Mouse (Mus musculus) lung, adult 2 months (tissue): Measurements from ENCODE around the gene Atf7. TPM values are rescaled to one million over a fixed set of nuclear protein-coding genes. Genes with fewer than 3 reads are reported as not detected.

Source experiments
- DNase-seq: peaks from one replicate; pipeline ENCODE4 v3.0.0; 2022
- H3K4me1 ChIP-seq: fragments of 200-500 bp; 2 replicates; pipeline ENCODE4 v1.6.1; 2011; ENCODE audit warnings: low read length; ENCODE audit not compliant: control insufficient read depth, insufficient read depth
- H3K4me3 ChIP-seq: fragments of 200-500 bp; replicated peaks from 2 replicates; pipeline ENCODE3; 2011; ENCODE audit warnings: low read depth, mild to moderate bottlenecking, control low read depth, low read length; ENCODE audit errors: extremely low read depth
- CTCF ChIP-seq: fragments of 200-500 bp; IDR thresholded peaks from 2 replicates; pipeline ENCODE4 v1.5.1; 2011; ENCODE audit warnings: mild to moderate bottlenecking, low read length, control low read depth; ENCODE audit not compliant: insufficient read depth
- POLR2A ChIP-seq: fragments of 200-500 bp; IDR thresholded peaks from 2 replicates; pipeline ENCODE4 v1.6.1; 2011; ENCODE audit warnings: low read depth, mild to moderate bottlenecking, control low read depth, low read length, borderline replicate concordance; ENCODE audit errors: extremely low read depth
- WGBS: fragments of 180-500 bp; shearing (Covaris S2); methylation state at CpG from one replicate; pipeline ENCODE4 v1.1.7; 2018; 5-methylcytosine and 5-hydroxymethylcytosine counted together
- polyA plus RNA-seq: library from polyadenylated mRNA; depleted of rRNA; stranded (reverse); fragments of >200 nt; gene quantifications from 2 replicates; pipeline ENCODE4 v1.2.3, GENCODE M21; 2012

Gene Atf7
- polyA plus RNA-seq, 1 experiment = 119 TPM

- TF ChIP-seq POLR2A (no peak), CTCF (no peak)
- no peak for DNase-seq
- H3K4me3 ChIP-seq = no peak overlapping the region
- peaks cover 4% of the 10 kb centered on the region; the same call in 1 of the 2 replicates for H3K4me1 ChIP-seq
Measured at GRCm38 (mm10) chr15:102512471-102512870, 112.8 kb downstream of the Atf7 start.

GRCm38 (mm10) chr15:102512010-102512409 lies 113.3 kb downstream of the Atf7 start:
- no peak for TF ChIP-seq POLR2A
- no peak for TF ChIP-seq CTCF
- Histone ChIP-seq H3K4me1 (peaks cover 4% of the 10 kb centered on the region; the same call in 1 of the 2 replicates), H3K4me3 (no peak overlapping the region)
- 58% methylated on average over 5 of the region's 5 CpGs for WGBS
- DNase-seq = no peak

- H3K4me1 ChIP-seq = peaks cover 2% of the 10 kb centered on the region; the same call in 1 of the 2 replicates
- H3K4me3 ChIP-seq = no peak overlapping the region
- 31% methylated on average over 6 of the region's 6 CpGs for WGBS
- TF ChIP-seq CTCF (no peak), POLR2A (no peak)
- DNase-seq = no peak
Measured at GRCm38 (mm10) chr15:102511285-102511833, 113.9 kb downstream of the Atf7 start.

GRCm38 (mm10) chr15:102510590-102511284 lies 114.5 kb downstream of the Atf7 start:
- no peak for TF ChIP-seq CTCF
- TF ChIP-seq POLR2A = no peak
- H3K4me1 ChIP-seq = no peaks in the 10 kb centered on the region
- WGBS = 3% methylated on average over 34 of the region's 34 CpGs

GRCm38 (mm10) chr15:102510110-102510509 lies 115.2 kb downstream of the Atf7 start:
- Histone ChIP-seq H3K4me3 (peak overlapping the region; percentile 66), H3K4me1 (no peaks in the 10 kb centered on the region)
- TF ChIP-seq CTCF (no peak), POLR2A (no peak)
- no peak for DNase-seq
- 13% methylated on average over 9 of the region's 9 CpGs for whole genome bisulfite sequencing

More at GRCm38 (mm10) chr15:102510590-102511284, 114.5 kb downstream of the Atf7 start:
- H3K4me3 ChIP-seq = peak overlapping the region; percentile 66
- DNase-seq = peak; percentile 80

- no peak overlapping the region for H3K4me3 ChIP-seq
- DNase-seq = no peak
- WGBS = 69% methylated on average over 3 of the region's 3 CpGs
- no peak for TF ChIP-seq POLR2A
- no peak for TF ChIP-seq CTCF
- H3K4me1 ChIP-seq = no peaks in the 10 kb centered on the region
Measured at GRCm38 (mm10) chr15:102508336-102508735, 116.9 kb downstream of the Atf7 start.

- no peaks in the 10 kb centered on the region for H3K4me1 ChIP-seq
- no peak for DNase-seq
- no peak overlapping the region for H3K4me3 ChIP-seq
- TF ChIP-seq POLR2A (no peak), CTCF (no peak)
Measured at GRCm38 (mm10) chr15:102507561-102507960, 117.7 kb downstream of the Atf7 start.

GRCm38 (mm10) chr15:102506864-102507263 lies 118.4 kb downstream of the Atf7 start:
- H3K4me1 ChIP-seq = no peaks in the 10 kb centered on the region
- H3K4me3 ChIP-seq = no peak overlapping the region
- DNase-seq = no peak
- TF ChIP-seq CTCF = no peak
- TF ChIP-seq POLR2A = no peak
- 86% methylated on average over 1 of the region's 1 CpGs for WGBS

- WGBS = 9% methylated on average over 2 of the region's 2 CpGs
- Histone ChIP-seq H3K4me3 (no peak overlapping the region), H3K4me1 (no peaks in the 10 kb centered on the region)
- DNase-seq = no peak
- TF ChIP-seq CTCF = no peak
- TF ChIP-seq POLR2A = no peak
Measured at GRCm38 (mm10) chr15:102506464-102506830, 118.8 kb downstream of the Atf7 start.
